In genomic region chr7:46589181-46589580, GRCm38 (mm10) we compare ENCODE assay signal across 23 mouse cellular contexts.
"Had no signal": no experiment of that assay in that cellular context is flagged by ENCODE, and none has a peak within 500 bp of the region (broad histone marks: within the 10 kb centered on the region; RNA-seq: fewer than 3 reads in every experiment).

No protein-coding gene starts in this region.

- H3K27me3 ChIP-seq: heart, embryonic 12.5 days; hindbrain, embryonic 12.5 days; intestine, embryonic 15.5 days; limb, embryonic 13.5 days; limb, embryonic 15.5 days had no signal

- H3K9me3 ChIP-seq: heart, embryonic 12.5 days; hindbrain, embryonic 10.5 days; hindbrain, embryonic 12.5 days; intestine, embryonic 15.5 days; limb, embryonic 13.5 days; limb, embryonic 15.5 days had no signal

- H3K36me3 ChIP-seq: heart, embryonic 12.5 days; intestine, embryonic 15.5 days; limb, embryonic 13.5 days; limb, embryonic 15.5 days had no signal

- H3K4me3 ChIP-seq: heart, adult 2 months; heart, embryonic 12.5 days; hindbrain, embryonic 10.5 days; hindbrain, embryonic 12.5 days; intestine, embryonic 15.5 days; limb, embryonic 13.5 days; limb, embryonic 15.5 days had no signal

- ATAC-seq: hindbrain, embryonic 16.5 days; inflammation-experienced regulatory T-cells, adult 6 months; intestine, embryonic 15.5 days; intestine, postnatal 0 days had no signal

- DNase-seq: gastrocnemius, postnatal 14 days; gastrocnemius, postnatal 36 days; heart, adult 11 months; heart, adult 2 months; heart, postnatal 10 days; heart, postnatal 4 days; kidney, adult 18-20 months; kidney, adult 8-10 months; kidney, postnatal 10 days; kidney, postnatal 36 days; layer of hippocampus, adult 9-11 months; layer of hippocampus, postnatal 36 days; left cerebral cortex, postnatal 4 days had no signal

- H3K27ac ChIP-seq: heart, adult 2 months; hindbrain, embryonic 10.5 days; hindbrain, embryonic 12.5 days; hindbrain, embryonic 14.5 days; intestine, embryonic 15.5 days; limb, embryonic 13.5 days; limb, embryonic 15.5 days had no signal

- H3K4me1 ChIP-seq: intestine, embryonic 15.5 days; limb, embryonic 15.5 days had no signal
